Mouse (Mus musculus): ENCODE measurements around the gene Cryab.

Cryab gene

GRCm38 (mm10) chr9:50797641-50798040, 46.5 kb downstream of the Cryab start:
- DNase-seq (ENCODE audit: low spot score), result no peak

DNA sequence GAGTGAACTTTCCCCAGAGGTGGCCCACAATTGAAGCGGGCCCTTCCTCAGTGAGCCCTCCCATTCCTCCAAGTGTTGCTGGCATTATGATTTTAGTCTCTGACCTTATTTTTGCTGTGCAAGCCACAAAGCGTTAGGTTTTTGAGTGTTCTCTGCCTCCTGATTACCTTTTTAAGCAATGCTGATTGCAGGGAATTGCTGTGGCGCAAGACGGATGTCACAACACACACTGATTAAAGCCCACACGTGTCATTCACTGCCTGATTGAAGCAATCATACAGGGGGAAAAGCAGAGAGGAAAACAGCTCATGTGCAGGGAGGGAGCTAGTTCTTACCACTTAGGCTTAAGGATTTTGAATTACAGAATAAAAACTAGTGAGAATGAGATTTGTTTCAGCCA, 47.2 kb downstream of the Cryab start:
- no peak for DNase-seq (ENCODE audit: low spot score)

- no peak for DNase-seq (ENCODE audit: low spot score)
These were observed 49.9 kb downstream of the Cryab start for GRCm38 (mm10) chr9:50800985-50801384.

- no peak for DNase-seq (ENCODE audit: low spot score)
These were observed 52.0 kb downstream of the Cryab start for GRCm38 (mm10) chr9:50803055-50803671.

All from ovary, postnatal 10 days (tissue).